Mouse (Mus musculus) lung, adult 2 months (tissue): ENCODE measurements around the gene Tex29.

ENCODE experiments used
- CTCF ChIP-seq: fragments of 200-500 bp; IDR thresholded peaks from 2 replicates; pipeline ENCODE4 v1.5.1; 2011; ENCODE audit warnings: mild to moderate bottlenecking, low read length, control low read depth; ENCODE audit not compliant: insufficient read depth
- POLR2A ChIP-seq: fragments of 200-500 bp; IDR thresholded peaks from 2 replicates; pipeline ENCODE4 v1.6.1; 2011; ENCODE audit warnings: low read depth, mild to moderate bottlenecking, control low read depth, low read length, borderline replicate concordance; ENCODE audit errors: extremely low read depth

- TF ChIP-seq CTCF (no peak), POLR2A (no peak)
Measured at GRCm38 (mm10) chr8:11896022-11896662, 55.9 kb downstream of the Tex29 start.
